Mouse (Mus musculus) adrenal gland, adult 18-20 months (tissue): ENCODE results near the gene Olfr1477. TPM values are rescaled to one million over a fixed set of nuclear protein-coding genes. Genes with fewer than 3 reads are reported as not detected.
"Not testable (repeated sequence)": the region's sequence is repeated elsewhere in the genome, so short reads cannot be mapped to it uniquely, and the experiment has no call there.

Experiments
- DNase-seq, 2 experiments: peaks; one replicate each; pipeline ENCODE4 v3.0.0; 2021 to 2022; ENCODE audit warnings: low spot score in 2 of 2
- long read RNA-seq, 2 experiments: library from polyadenylated mRNA; stranded (forward); transcript quantifications; one replicate each; pipeline ENCODE4 v2.0.0; 2021
- total RNA-seq, 2 experiments: library from RNA; stranded (reverse); gene quantifications; 1 replicate in 1 of 2; 2 replicates in 1 of 2; pipeline ENCODE4 v1.2.3; 2021

Olfr1477 gene
- not detected for total RNA-seq
- long read RNA-seq, experiment 1: 0 reads
- long read RNA-seq, experiment 2: 0 reads

DNA sequence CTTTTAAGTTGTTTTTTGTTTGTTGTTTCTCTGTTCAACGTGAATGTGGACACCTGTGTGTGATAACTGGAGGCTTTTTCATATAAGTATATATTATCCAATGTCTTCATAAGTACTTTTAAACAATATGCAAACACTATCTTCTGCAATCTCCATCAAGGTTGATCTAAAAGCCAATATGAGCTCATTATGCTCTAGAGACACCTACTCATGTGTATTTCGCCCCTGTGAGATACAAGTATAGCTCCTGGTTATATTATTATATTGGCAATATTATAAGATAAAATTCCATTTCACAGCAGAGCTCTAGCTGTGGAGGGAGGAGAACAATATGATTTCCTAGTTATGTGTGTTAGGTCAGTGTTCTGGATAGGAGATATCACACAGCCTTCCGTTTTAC lies at the start of gene Olfr1477:
Olfr1477 (plus strand) TSS at position 301 of the 400 bp plus-strand sequence.
- DNase-seq: no peak

DNA sequence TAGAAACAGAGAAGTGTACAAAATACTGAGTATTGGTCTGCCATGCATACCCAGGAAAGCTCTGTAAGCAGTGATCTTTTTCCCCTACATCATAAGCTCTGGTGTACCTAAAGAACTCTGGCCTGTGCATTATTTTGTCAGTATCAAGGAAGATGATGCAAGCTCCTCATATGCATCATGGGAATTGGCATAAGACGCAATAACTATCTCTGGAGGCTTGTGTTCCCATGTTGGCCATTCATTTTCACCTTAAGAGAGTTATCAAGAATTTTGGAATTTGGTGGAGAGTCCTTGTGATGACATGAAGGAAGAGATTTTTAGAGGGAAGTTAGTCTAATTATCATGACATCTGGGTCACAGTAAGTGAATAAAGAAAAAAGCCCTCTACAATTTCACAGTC lies 44.4 kb upstream of the Olfr1477 start, which contains the start of gene Olfr1472:
Olfr1472 (minus strand) TSS at position 101 of the 400 bp plus-strand sequence.
- DNase-seq: no peak

GRCm38 (mm10) chr19:13469265-13469664 lies 31.1 kb upstream of the Olfr1477 start, which contains the start of gene Olfr1474:
TSS of gene Olfr1474 (plus strand) at chr19:13469565.
- not testable (repeated sequence) for DNase-seq

GRCm38 (mm10) chr19:13480096-13480495 lies 20.2 kb upstream of the Olfr1477 start, which contains the start of gene Olfr1475:
TSS of gene Olfr1475 (minus strand) at chr19:13480196.
- no peak for DNase-seq

DNA sequence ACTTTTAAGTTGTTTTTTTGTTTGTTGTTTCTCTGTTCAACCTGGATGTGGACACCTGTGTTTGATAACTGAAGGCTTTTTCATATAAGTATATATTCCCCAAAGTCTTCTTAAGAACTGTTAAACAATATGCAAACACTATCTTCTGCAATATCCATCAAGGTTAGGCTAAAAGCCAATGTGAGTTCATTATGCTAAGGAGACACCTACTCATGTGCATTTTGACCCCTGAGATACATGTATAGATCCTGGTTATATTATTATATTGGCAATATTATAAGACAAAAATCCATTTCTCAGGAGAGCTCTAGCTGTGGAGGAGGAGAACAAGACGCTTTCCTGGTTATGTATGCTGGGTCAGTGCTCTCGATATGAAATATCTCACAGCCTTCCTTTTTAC lies 27.3 kb downstream of the Olfr1477 start, which contains the start of gene Olfr1480:
Olfr1480 (plus strand) TSS at position 301 of the 400 bp plus-strand sequence.
- DNase-seq: no peak

Other genes starting within 250 kb of the Olfr1477 start
- gene Olfr1465, start 185.0 kb upstream of the Olfr1477 start, total RNA-seq: not detected
- not detected for gene Olfr1466, start 161.7 kb upstream of the Olfr1477 start, total RNA-seq
- not detected for gene Olfr1467, start 138.3 kb upstream of the Olfr1477 start, total RNA-seq
- gene Olfr1469, start 92.7 kb upstream of the Olfr1477 start, total RNA-seq: not detected
- not detected for gene Olfr1471, start 57.1 kb upstream of the Olfr1477 start, total RNA-seq
- not detected for gene Olfr1472, start 44.5 kb upstream of the Olfr1477 start, total RNA-seq
- gene Olfr1474, start 31.0 kb upstream of the Olfr1477 start, total RNA-seq: not detected
- not detected for gene Olfr1475, start 20.4 kb upstream of the Olfr1477 start, total RNA-seq
- gene Olfr1480, start 27.4 kb downstream of the Olfr1477 start, total RNA-seq: not detected
- gene Olfr1484, start 83.0 kb downstream of the Olfr1477 start, total RNA-seq: not detected
- not detected for gene Olfr1487, start 116.8 kb downstream of the Olfr1477 start, total RNA-seq
- gene Olfr1489, start 131.1 kb downstream of the Olfr1477 start, total RNA-seq: not detected
- not detected for gene Olfr1490, start 150.5 kb downstream of the Olfr1477 start, total RNA-seq
- gene Olfr1491, start 196.7 kb downstream of the Olfr1477 start, total RNA-seq: not detected
- not detected for gene Olfr1493-ps1, start 222.7 kb downstream of the Olfr1477 start, total RNA-seq
- gene Olfr1494, start 239.2 kb downstream of the Olfr1477 start, total RNA-seq: not detected